Mouse (Mus musculus) kidney, adult 2 months (tissue): Measurements from ENCODE around the gene Usp30.

ENCODE experiments used
- CTCF ChIP-seq: fragments of 200-500 bp; conservative IDR thresholded peaks from 2 replicates; pipeline ENCODE4 v1.5.1; 2011; ENCODE audit warnings: low read depth, mild to moderate bottlenecking, control low read depth, low read length, moderate library complexity, mixed read lengths; ENCODE audit not compliant: insufficient read depth, insufficient read length
- POLR2A ChIP-seq: fragments of 200-500 bp; IDR thresholded peaks from one replicate; pipeline ENCODE4 v1.6.1; 2011; ENCODE audit warnings: low read depth, low read length, control low read depth

DNA sequence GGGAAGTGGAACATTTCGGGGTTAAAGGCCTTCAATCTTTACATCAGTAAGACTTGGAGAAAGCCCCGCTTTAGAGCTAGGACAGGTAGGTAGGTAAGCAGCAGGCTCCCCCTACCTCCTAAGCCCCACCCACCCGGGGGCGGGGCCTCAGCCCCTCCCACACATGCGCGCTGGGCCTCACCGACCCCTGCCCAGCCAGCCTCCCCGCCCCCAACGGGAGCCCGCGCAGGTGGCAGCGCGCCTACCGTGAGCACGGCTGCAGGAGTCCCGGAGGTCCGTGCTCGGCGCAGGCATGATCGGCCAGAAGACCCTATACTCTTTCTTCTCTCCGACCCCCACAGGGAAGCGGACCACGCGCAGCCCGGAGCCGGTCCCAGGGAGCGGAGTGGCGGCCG, 64.9 kb downstream of the Usp30 start, which contains the start of gene Ung:
- TF ChIP-seq POLR2A (no peak), CTCF (no peak)
